Mouse (Mus musculus): ENCODE measurements around the gene Ankrd34b. TPM values are rescaled to one million over a fixed set of nuclear protein-coding genes. Genes with fewer than 3 reads are reported as not detected.

Ankrd34b gene
- polyA plus RNA-seq (2015; fragmentation: Nextera tagmentation; extraction: Ambion mirVana): 0.08 and 0.13 TPM in 2 replicates

GRCm38 (mm10) chr13:92425758-92426264, at the start of gene Ankrd34b:
TSS of gene Ankrd34b (plus strand) at chr13:92425896.
- no peak; the same call in 1 of the 2 replicates for ATAC-seq (ENCODE audit: insufficient read depth, low FRiP score, low read depth)
- peak within 1 kb of the TSS; percentile 16; the same call in 1 of the 2 replicates for H3K9ac ChIP-seq
- peaks cover 43% of the 10 kb centered on the region for H3K27me3 ChIP-seq (replicated peaks)
- peak within 1 kb of the TSS; percentile 99 for H3K4me2 ChIP-seq
- H3K27ac ChIP-seq: no peak within 1 kb of the TSS
- WGBS: under 1% methylated on average over 54 of the region's 54 CpGs
- peak within 1 kb of the TSS; percentile 54 for H3K4me3 ChIP-seq (replicated peaks)
- H3K9me3 ChIP-seq: no peaks in the 10 kb centered on the region
- H3K4me1 ChIP-seq: peaks cover 19% of the 10 kb centered on the region
- H3K36me3 ChIP-seq: no peaks in the 10 kb centered on the region

- Histone ChIP-seq H3K36me3 (no peaks in the 10 kb centered on the region; the same call in 1 of the 2 replicates), H3K4me1 (no peaks in the 10 kb centered on the region), H3K27ac (no peak overlapping the region), H3K4me2 (no peak overlapping the region), H3K9me3 (no peaks in the 10 kb centered on the region), H3K4me3 (replicated peaks) (no peak overlapping the region), H3K27me3 (replicated peaks) (no peaks in the 10 kb centered on the region), H3K9ac (no peak overlapping the region)
- no peak for ATAC-seq (ENCODE audit: insufficient read depth, low FRiP score, low read depth)
- 78% methylated on average over 3 of the region's 3 CpGs for WGBS
Observed at GRCm38 (mm10) chr13:92387367-92387766, 38.3 kb upstream of the Ankrd34b start.

- ATAC-seq (ENCODE audit: insufficient read depth, low FRiP score, low read depth): no peak
- H3K4me2 ChIP-seq: no peak overlapping the region
- WGBS: 73% methylated on average over 12 of the region's 12 CpGs
- no peaks in the 10 kb centered on the region for H3K27me3 ChIP-seq (replicated peaks)
- H3K4me1 ChIP-seq: no peaks in the 10 kb centered on the region
- no peak overlapping the region for H3K27ac ChIP-seq
- H3K36me3 ChIP-seq: no peaks in the 10 kb centered on the region
- H3K9me3 ChIP-seq: no peaks in the 10 kb centered on the region
- no peak overlapping the region for H3K9ac ChIP-seq
- no peak overlapping the region for H3K4me3 ChIP-seq (replicated peaks)
Observed at GRCm38 (mm10) chr13:92393047-92393661, 32.5 kb upstream of the Ankrd34b start.

GRCm38 (mm10) chr13:92398491-92399384, 27.0 kb upstream of the Ankrd34b start:
- Histone ChIP-seq H3K9ac (no peak overlapping the region), H3K9me3 (no peaks in the 10 kb centered on the region), H3K27me3 (replicated peaks) (no peaks in the 10 kb centered on the region), H3K4me3 (replicated peaks) (no peak overlapping the region), H3K4me2 (no peak overlapping the region), H3K4me1 (no peaks in the 10 kb centered on the region), H3K36me3 (no peaks in the 10 kb centered on the region), H3K27ac (no peak overlapping the region)
- no peak for ATAC-seq (ENCODE audit: insufficient read depth, low FRiP score, low read depth)
- 71% methylated on average over 11 of the region's 11 CpGs for WGBS

GRCm38 (mm10) chr13:92402063-92402462, 23.6 kb upstream of the Ankrd34b start:
- H3K9me3 ChIP-seq: no peaks in the 10 kb centered on the region
- no peak overlapping the region for H3K4me3 ChIP-seq (replicated peaks)
- H3K4me2 ChIP-seq: no peak overlapping the region
- WGBS: 28% methylated on average over 2 of the region's 2 CpGs
- no peak overlapping the region for H3K27ac ChIP-seq
- no peaks in the 10 kb centered on the region for H3K27me3 ChIP-seq (replicated peaks)
- H3K36me3 ChIP-seq: no peaks in the 10 kb centered on the region
- no peaks in the 10 kb centered on the region for H3K4me1 ChIP-seq
- ATAC-seq (ENCODE audit: insufficient read depth, low FRiP score, low read depth): no peak
- no peak overlapping the region for H3K9ac ChIP-seq

- Histone ChIP-seq H3K9ac (no peak overlapping the region), H3K4me2 (no peak overlapping the region), H3K9me3 (no peaks in the 10 kb centered on the region), H3K27me3 (replicated peaks) (no peaks in the 10 kb centered on the region), H3K4me3 (replicated peaks) (no peak overlapping the region), H3K27ac (no peak overlapping the region), H3K4me1 (no peaks in the 10 kb centered on the region), H3K36me3 (no peaks in the 10 kb centered on the region)
- 66% methylated on average over 3 of the region's 3 CpGs for WGBS
- ATAC-seq (ENCODE audit: insufficient read depth, low FRiP score, low read depth): no peak
Observed at GRCm38 (mm10) chr13:92403496-92403895, 22.2 kb upstream of the Ankrd34b start.

GRCm38 (mm10) chr13:92410486-92410885, 15.2 kb upstream of the Ankrd34b start:
- H3K9ac ChIP-seq: no peak overlapping the region
- H3K27ac ChIP-seq: no peak overlapping the region
- H3K4me2 ChIP-seq: no peak overlapping the region
- H3K4me1 ChIP-seq: no peaks in the 10 kb centered on the region
- H3K27me3 ChIP-seq (replicated peaks): no peaks in the 10 kb centered on the region
- no peak for ATAC-seq (ENCODE audit: insufficient read depth, low FRiP score, low read depth)
- no peaks in the 10 kb centered on the region for H3K9me3 ChIP-seq
- H3K36me3 ChIP-seq: no peaks in the 10 kb centered on the region
- 78% methylated on average over 2 of the region's 2 CpGs for WGBS
- no peak overlapping the region for H3K4me3 ChIP-seq (replicated peaks)

GRCm38 (mm10) chr13:92419630-92420029, 6.1 kb upstream of the Ankrd34b start:
- Histone ChIP-seq H3K36me3 (no peaks in the 10 kb centered on the region), H3K27ac (no peak overlapping the region)
- WGBS: 83% methylated on average over 11 of the region's 11 CpGs

GRCm38 (mm10) chr13:92423711-92424110, 2.0 kb upstream of the Ankrd34b start:
- Histone ChIP-seq H3K9me3 (no peaks in the 10 kb centered on the region), H3K4me1 (peaks cover 19% of the 10 kb centered on the region), H3K36me3 (no peaks in the 10 kb centered on the region), H3K27me3 (replicated peaks) (peaks cover 43% of the 10 kb centered on the region), H3K4me2 (no peak overlapping the region), H3K27ac (no peak overlapping the region), H3K4me3 (replicated peaks) (no peak overlapping the region), H3K9ac (no peak overlapping the region)
- 48% methylated on average over 3 of the region's 3 CpGs for WGBS
- no peak for ATAC-seq (ENCODE audit: insufficient read depth, low FRiP score, low read depth)

More at GRCm38 (mm10) chr13:92419630-92420029, 6.1 kb upstream of the Ankrd34b start:
- no peak for ATAC-seq (ENCODE audit: insufficient read depth, low FRiP score, low read depth)
- H3K4me2 ChIP-seq: no peak overlapping the region
- no peaks in the 10 kb centered on the region for H3K9me3 ChIP-seq
- H3K9ac ChIP-seq: no peak overlapping the region
- no peak overlapping the region for H3K4me3 ChIP-seq (replicated peaks)
- peaks cover 9% of the 10 kb centered on the region for H3K27me3 ChIP-seq (replicated peaks)
- H3K4me1 ChIP-seq: no peaks in the 10 kb centered on the region

- Histone ChIP-seq H3K27me3 (replicated peaks) (peaks cover 43% of the 10 kb centered on the region), H3K27ac (no peak overlapping the region), H3K4me3 (replicated peaks) (peak overlapping the region; percentile 54), H3K9me3 (no peaks in the 10 kb centered on the region), H3K4me2 (peak overlapping the region; percentile 99), H3K4me1 (peaks cover 19% of the 10 kb centered on the region), H3K9ac (peak overlapping the region; percentile 16; the same call in 1 of the 2 replicates), H3K36me3 (no peaks in the 10 kb centered on the region)
- ATAC-seq (ENCODE audit: insufficient read depth, low FRiP score, low read depth): 0 out of 2 replicates have a peak, but pooled peaks have one; percentile 16
- under 1% methylated on average over 90 of the region's 92 CpGs for WGBS
Observed at GRCm38 (mm10) chr13:92426294-92427051, 777 bp downstream of the Ankrd34b start.

GRCm38 (mm10) chr13:92427351-92427855, 1.7 kb downstream of the Ankrd34b start:
- 35% methylated on average over 4 of the region's 4 CpGs for WGBS
- Histone ChIP-seq H3K36me3 (no peaks in the 10 kb centered on the region), H3K9me3 (no peaks in the 10 kb centered on the region), H3K4me2 (no peak overlapping the region), H3K27me3 (replicated peaks) (peaks cover 43% of the 10 kb centered on the region), H3K27ac (no peak overlapping the region), H3K9ac (no peak overlapping the region), H3K4me1 (peaks cover 19% of the 10 kb centered on the region), H3K4me3 (replicated peaks) (peak overlapping the region; percentile 54; the same call in 1 of the 2 replicates)
- ATAC-seq (ENCODE audit: insufficient read depth, low FRiP score, low read depth): no peak

Measured in stomach, embryonic 15.5 days (tissue).